Mouse (Mus musculus) heart, adult 10 weeks (tissue): ENCODE results near the gene Slc25a53. TPM values are rescaled to one million over a fixed set of nuclear protein-coding genes. Genes with fewer than 3 reads are reported as not detected.

Source experiments
- polyA plus RNA-seq: library from polyadenylated mRNA; stranded (reverse); fragments of 350-450 nt; fragmentation: Illumina TruSeq; extraction: RNeasy Lipid Tissue Mini Kit (QIAGEN cat#74804); gene quantifications from one replicate; pipeline ENCODE4 v1.2.3, GENCODE M21; 2014; ENCODE audit warnings: low read depth, low replicate concordance

Gene Slc25a53
- 0.99 TPM for polyA plus RNA-seq

DNA sequence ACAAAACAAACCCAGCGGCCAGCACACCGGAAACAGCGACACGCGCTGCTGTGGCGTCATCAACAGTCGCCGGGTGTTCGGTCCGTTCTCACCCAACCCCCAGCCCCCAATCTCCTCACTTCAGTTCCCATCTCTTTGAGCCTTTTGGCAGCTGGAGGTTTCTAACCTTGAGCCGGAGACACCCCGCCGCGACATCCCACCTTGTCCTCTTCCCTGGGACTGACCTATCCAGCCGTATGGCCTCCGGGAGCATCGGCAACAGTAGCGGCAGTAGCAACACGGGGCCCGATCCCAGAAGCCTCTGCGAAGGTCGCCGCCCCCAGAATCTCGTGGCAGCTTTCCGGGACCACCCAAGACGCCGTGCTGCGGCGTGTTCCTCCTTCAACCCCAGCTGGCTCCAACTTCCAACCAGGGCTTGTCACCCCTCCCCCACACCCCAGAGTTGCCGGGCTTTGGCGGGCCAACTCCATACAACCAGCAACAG, at the start of gene Slc25a53:
TSS of gene Slc25a53 (minus strand) at position 303 of the 484 bp plus-strand sequence.

DNA sequence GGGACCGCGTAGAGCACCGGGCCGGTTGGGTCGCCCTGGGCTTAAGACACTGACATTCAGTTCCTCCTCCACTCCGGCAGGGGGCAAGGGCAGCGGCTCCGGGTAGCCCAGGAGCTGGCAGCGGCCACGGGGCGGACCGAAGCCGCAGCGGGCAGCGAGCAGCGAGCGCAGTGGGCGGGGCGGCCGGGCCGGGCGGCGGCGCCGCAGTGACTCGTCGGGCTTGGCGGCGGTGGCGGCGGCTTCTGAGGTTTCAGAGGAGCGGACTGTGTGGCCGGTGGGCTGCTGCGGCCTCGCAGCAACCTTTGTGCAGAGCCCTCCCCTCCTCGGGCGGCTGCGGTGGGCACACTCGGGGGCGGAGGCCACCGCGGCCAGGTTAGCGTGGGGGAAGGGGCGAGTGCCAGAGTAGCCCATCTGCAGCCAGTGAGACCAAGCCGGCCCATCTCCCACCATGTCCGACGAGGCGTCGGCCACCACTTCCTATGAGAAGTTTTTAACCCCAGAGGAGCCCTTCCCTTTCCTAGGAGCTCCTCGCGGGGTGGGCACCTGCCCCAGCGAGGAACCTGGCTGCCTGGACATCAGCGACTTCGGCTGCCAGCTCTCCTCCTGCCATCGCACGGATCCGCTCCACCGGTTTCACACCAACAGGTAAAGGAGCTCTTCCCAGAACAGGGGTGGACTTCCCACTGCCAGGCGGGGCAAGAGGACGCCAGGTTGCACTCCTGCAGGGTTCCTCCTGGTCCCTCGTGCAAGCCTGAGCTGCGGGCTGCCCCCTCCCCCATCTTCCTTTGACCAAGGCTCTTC, 11.5 kb upstream of the Slc25a53 start, which contains the start of gene Fam199x:
TSS of gene Fam199x (plus strand) at position 170 of the 801 bp plus-strand sequence.

DNA sequence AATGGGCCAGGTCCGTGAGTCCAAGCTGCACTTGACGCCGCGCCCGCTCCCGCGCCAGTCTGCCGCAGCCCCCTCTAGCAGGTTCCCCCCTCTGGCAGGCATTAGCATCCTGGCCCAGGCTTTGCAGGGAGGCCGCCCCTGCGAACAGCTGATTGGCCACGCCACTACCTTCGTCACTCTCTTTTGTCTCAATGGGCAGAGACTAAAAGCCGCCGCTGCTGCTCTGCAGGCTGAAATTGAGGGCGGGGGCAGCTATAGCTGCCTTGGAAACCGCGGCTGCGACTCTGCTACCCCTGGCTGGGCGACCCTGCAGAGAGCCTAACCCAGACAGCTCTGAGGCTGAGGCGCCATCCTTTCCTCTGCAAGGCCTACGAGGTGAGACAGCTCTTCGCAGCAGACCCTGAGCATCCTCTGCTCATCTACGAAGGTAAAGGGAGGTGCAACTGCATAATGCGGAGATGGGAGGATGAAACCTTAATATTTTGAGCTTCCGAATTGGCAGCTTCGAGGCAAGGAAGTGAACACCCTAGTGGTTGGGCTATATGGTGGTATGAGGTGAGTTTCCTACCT, 45.0 kb downstream of the Slc25a53 start, which contains the start of gene Zcchc18:
TSS of gene Zcchc18 (plus strand) at position 178 of the 570 bp plus-strand sequence.

DNA sequence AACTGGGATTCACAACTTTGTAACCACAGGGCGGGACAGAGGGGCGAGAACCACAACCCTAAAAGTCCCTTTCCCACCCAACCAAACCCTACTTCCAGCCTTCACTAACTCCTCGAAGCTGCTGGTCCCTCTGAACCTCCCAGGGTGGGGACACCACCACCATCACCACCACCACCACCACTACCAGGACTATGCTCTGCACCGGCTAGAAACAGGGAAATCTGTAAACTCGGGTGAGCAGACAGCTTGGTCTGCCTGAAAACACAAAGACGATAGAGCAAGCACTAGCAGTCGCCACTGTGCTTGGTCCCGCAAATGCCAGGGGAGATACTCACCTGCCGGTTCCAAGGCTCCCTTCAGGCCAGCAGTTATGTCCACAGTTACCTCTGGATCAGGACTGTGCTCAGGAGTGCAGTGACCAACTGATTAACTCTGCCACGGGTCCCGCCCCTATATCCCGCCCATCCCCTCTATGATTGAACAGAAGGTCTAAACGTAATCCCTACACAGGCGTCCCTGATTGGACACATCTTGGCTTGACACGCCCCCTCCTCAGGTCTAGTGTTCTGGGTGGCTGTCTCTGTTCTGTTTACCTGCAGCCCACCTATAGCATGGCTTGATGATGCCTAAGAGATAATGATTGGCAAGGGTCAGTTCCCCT, 61.5 kb downstream of the Slc25a53 start, which contains the start of the genes Tmsb15l and Tmsb15b1:
TSS of gene Tmsb15l (minus strand) at position 446 of the 661 bp plus-strand sequence.
TSS of gene Tmsb15b1 (minus strand) at position 451 of the 661 bp plus-strand sequence.

DNA sequence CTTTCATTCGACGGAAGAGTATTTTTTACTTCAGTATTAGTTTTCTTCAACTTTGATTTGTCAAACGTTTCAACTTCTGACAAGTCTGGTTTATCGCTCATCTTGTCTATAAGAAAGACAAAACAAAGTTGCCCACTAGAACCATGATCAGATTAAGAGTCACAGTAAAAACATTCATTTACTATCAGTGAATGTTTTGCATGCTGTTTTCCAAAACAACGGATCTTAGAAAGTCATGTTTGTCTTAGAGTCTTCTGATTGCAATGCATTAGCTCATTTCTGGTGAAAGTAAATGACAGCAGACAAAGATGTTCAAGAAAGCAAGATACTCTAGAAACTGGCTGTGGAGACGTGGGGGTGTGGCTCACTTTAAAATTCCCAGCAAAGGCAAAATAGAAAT, 62.7 kb downstream of the Slc25a53 start, which contains the start of gene Tmsb15b2:
TSS of gene Tmsb15b2 (minus strand) at position 101 of the 400 bp plus-strand sequence.

Other genes with a start within 250 kb of the Slc25a53 start
- 6.7 TPM for gene Plp1, start 215.6 kb downstream of the Slc25a53 start, polyA plus RNA-seq
- gene Rab9b, start 169.5 kb downstream of the Slc25a53 start, polyA plus RNA-seq = 0.21 TPM
- gene H2bfm, start 111.0 kb downstream of the Slc25a53 start, polyA plus RNA-seq = not detected
- not detected for gene Tmsb15b2, start 62.8 kb downstream of the Slc25a53 start, polyA plus RNA-seq
- not detected for gene Tmsb15l, start 61.4 kb downstream of the Slc25a53 start, polyA plus RNA-seq
- gene Tmsb15b1, start 61.4 kb downstream of the Slc25a53 start, polyA plus RNA-seq = not detected
- 0.31 TPM for gene Zcchc18, start 45.1 kb downstream of the Slc25a53 start, polyA plus RNA-seq
- 2.7 TPM for gene Fam199x, start 11.3 kb upstream of the Slc25a53 start, polyA plus RNA-seq
- gene Esx1, start 83.8 kb upstream of the Slc25a53 start, polyA plus RNA-seq = not detected